Comparison of ENCODE assay signal across 24 mouse cellular contexts in the genomic region with DNA sequence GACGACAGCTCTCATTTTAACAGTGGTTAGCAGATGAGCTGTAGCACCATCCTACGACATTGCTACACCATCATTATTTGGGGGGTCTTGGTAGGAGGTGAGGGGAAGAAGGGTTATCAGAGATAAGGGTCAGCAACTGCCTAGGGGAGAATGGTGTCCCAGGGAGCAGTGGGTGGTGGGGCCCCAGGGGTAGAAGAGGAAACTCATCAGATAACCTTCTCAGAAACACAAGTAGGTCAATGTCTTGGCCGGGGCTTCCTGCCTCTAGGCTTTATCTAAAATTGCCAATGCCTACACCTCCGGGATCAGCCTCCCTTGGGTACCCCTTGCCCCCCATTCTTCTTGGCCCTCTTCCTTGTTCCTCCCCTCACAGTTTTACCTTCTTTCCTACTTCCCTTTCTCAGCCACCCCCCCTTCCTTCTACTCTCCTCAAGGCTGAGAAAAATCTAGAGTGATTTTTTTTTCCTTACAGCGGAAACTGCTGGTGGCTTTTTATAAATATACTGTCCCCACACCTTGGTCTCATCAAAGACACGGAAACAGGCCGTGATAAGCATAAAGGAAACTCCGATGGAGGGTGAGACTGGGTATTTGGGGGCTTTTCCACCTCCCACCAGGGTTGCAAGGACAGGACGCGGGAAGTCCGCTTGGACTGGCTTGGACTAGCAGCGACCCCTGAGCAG. TPM values are rescaled to one million over a fixed set of nuclear protein-coding genes. Genes with fewer than 3 reads are reported as not detected.
DNase-seq lines count a peak whose midpoint lies in the region; TF ChIP-seq lines count a peak whose summit lies in the region.
"Had no signal": no experiment of that assay in that cellular context is flagged by ENCODE, and none has a peak within 500 bp of the region (broad histone marks: within the 10 kb centered on the region; RNA-seq: fewer than 3 reads in every experiment).

No protein-coding gene starts in this region.

- H3K79me2 ChIP-seq in MEL (ENCODE audit: control insufficient read depth, insufficient read depth, low read length, poor library complexity): no peaks in the 10 kb centered on the region

- peak overlapping the region; percentile 21 for H3K9ac ChIP-seq in MEL (ENCODE audit: control insufficient read depth, low read depth, low read length, poor library complexity, severe bottlenecking)
- H3K9ac ChIP-seq: forebrain, embryonic 15.5 days; hindbrain, embryonic 12.5 days; intestine, embryonic 15.5 days; midbrain, embryonic 12.5 days; stomach, embryonic 15.5 days had no signal

- TF ChIP-seq POLR2A in MEL (IDR thresholded peaks at IDR 0.05; ENCODE audit: control insufficient read depth in 1 of 2, insufficient read depth in 1 of 2, low read depth in 1 of 2, low read length in 2 of 2, poor library complexity in 1 of 2): no peak

- no peaks in the 10 kb centered on the region for H3K27me3 ChIP-seq in MEL (ENCODE audit: control insufficient read depth in 1 of 2, insufficient read depth in 2 of 2, low read length in 2 of 2)
- no peaks in the 10 kb centered on the region for H3K27me3 ChIP-seq in megakaryocyte, embryonic 14.5 days (replicated peaks)
- H3K27me3 ChIP-seq: forebrain, embryonic 15.5 days; hindbrain, embryonic 12.5 days; intestine, embryonic 15.5 days; midbrain, embryonic 12.5 days; stomach, embryonic 15.5 days had no signal

- peaks cover 0 to 17% of the 10 kb centered on the region in 2 experiments; a peak in 2 of 4 replicates for H3K36me3 ChIP-seq in MEL (ENCODE audit: control insufficient read depth in 1 of 2, insufficient read depth in 2 of 2, low read length in 2 of 2)
- H3K36me3 ChIP-seq in megakaryocyte, embryonic 14.5 days (replicated peaks; ENCODE audit: low read length): peaks cover 71% of the 10 kb centered on the region
- H3K36me3 ChIP-seq: forebrain, embryonic 15.5 days; hindbrain, embryonic 12.5 days; intestine, embryonic 15.5 days; midbrain, embryonic 12.5 days; stomach, embryonic 15.5 days had no signal

- TF ChIP-seq RAD21 in MEL (IDR thresholded peaks at IDR 0.05; ENCODE audit: low read depth, low read length): no peak

- DNase-seq in CD4-positive, CD25-positive, alpha-beta regulatory T cell, adult 2 months (ENCODE audit: low read depth, low spot score): peak; percentile 43
- peak; percentile 64 for DNase-seq in MEL (ENCODE audit: low read depth, low spot score)
- DNase-seq in liver: peak; percentile 27
- DNase-seq in kidney, postnatal 4 days: no peak
- DNase-seq in layer of hippocampus, postnatal 10 days (ENCODE audit: low spot score in 2 of 2): no peak
- DNase-seq in lung, postnatal 4 days: no peak
- no peak for DNase-seq in kidney, postnatal 10 days
- DNase-seq: cerebellum, postnatal 10 days; heart, adult 18-20 months; lung, postnatal 10 days; retina, postnatal 1 day had no signal

- peak; percentile 77 to 80 for TF ChIP-seq EP300 in MEL (IDR thresholded peaks at IDR 0.05; ENCODE audit: low read depth in 1 of 2, low read length in 2 of 2)

- H3K27ac ChIP-seq in MEL (ENCODE audit: control insufficient read depth, low read depth, low read length): peak overlapping the region; percentile 41
- H3K27ac ChIP-seq: forebrain, embryonic 15.5 days; hindbrain, embryonic 12.5 days; intestine, embryonic 15.5 days; midbrain, embryonic 12.5 days; stomach, embryonic 15.5 days had no signal

- H3K4me1 ChIP-seq in MEL (ENCODE audit: control insufficient read depth in 1 of 2, insufficient read depth in 2 of 2, low read length in 2 of 2): peaks cover 3 to 25% of the 10 kb centered on the region in 2 experiments
- H3K4me1 ChIP-seq in megakaryocyte, embryonic 14.5 days: peaks cover 85% of the 10 kb centered on the region
- H3K4me1 ChIP-seq: forebrain, embryonic 15.5 days; hindbrain, embryonic 12.5 days; intestine, embryonic 15.5 days; midbrain, embryonic 12.5 days; stomach, embryonic 15.5 days had no signal

- H3K9me3 ChIP-seq in MEL (replicated peaks; ENCODE audit: insufficient read depth, low read length): no peaks in the 10 kb centered on the region
- peaks cover 19% of the 10 kb centered on the region for H3K9me3 ChIP-seq in megakaryocyte, embryonic 14.5 days
- H3K9me3 ChIP-seq: forebrain, embryonic 15.5 days; hindbrain, embryonic 12.5 days; intestine, embryonic 15.5 days; midbrain, embryonic 12.5 days; stomach, embryonic 15.5 days had no signal

- no peak overlapping the region for H3K4me3 ChIP-seq in MEL (ENCODE audit: control insufficient read depth in 1 of 2, insufficient read depth in 1 of 2, low read depth in 2 of 2, low read length in 2 of 2)
- H3K4me3 ChIP-seq in megakaryocyte, embryonic 14.5 days (replicated peaks): peak overlapping the region; percentile 82
- H3K4me3 ChIP-seq: forebrain, embryonic 15.5 days; hindbrain, embryonic 12.5 days; intestine, embryonic 15.5 days; midbrain, embryonic 12.5 days; stomach, embryonic 15.5 days had no signal

- TF ChIP-seq CTCF in MEL (IDR thresholded peaks at IDR 0.05 in 2 of 3, conservative IDR thresholded peaks at IDR 0.05 in 1 of 3; ENCODE audit: control insufficient read depth in 1 of 3, insufficient read depth in 1 of 3, low read depth in 2 of 3, low read length in 3 of 3, poor library complexity in 1 of 3, severe bottlenecking in 1 of 3): no peak

TF ChIP-seq in MEL, 35 proteins besides CTCF, POLR2A, EP300 and RAD21:
- peak; percentile 78 for TF ChIP-seq GATA1 (IDR thresholded peaks at IDR 0.05; ENCODE audit: low read depth, low read length)
- peak; percentile 42; the same call in 1 of the 2 replicates for TF ChIP-seq TCF12 (IDR thresholded peaks at IDR 0.05; ENCODE audit: low read depth, low read length)
- no peak for TF ChIP-seq E2F4 (IDR thresholded peaks at IDR 0.05; ENCODE audit: borderline replicate concordance, low read depth, low read length)
- TF ChIP-seq BHLHE40 (IDR thresholded peaks at IDR 0.05; ENCODE audit: borderline replicate concordance, low read depth, low read length): no peak
- TF ChIP-seq GABPA (IDR thresholded peaks at IDR 0.05; ENCODE audit: low read depth, low read length): no peak
- TF ChIP-seq MYC (IDR thresholded peaks at IDR 0.05; ENCODE audit: low read depth, low read length): 0 out of 2 replicates have a peak, but pooled peaks have one; percentile 30
- 0 out of 2 replicates have a peak, but pooled peaks have one; percentile 15 for TF ChIP-seq MAZ (IDR thresholded peaks at IDR 0.05; ENCODE audit: low read depth, low read length)
- 0 out of 2 replicates have a peak, but pooled peaks have one; percentile 46 for TF ChIP-seq ETS1 (IDR thresholded peaks at IDR 0.05; ENCODE audit: low read depth, low read length)
- TF ChIP-seq ZNF384 (IDR thresholded peaks at IDR 0.05; ENCODE audit: low read depth, low read length): peak; percentile 71
- TF ChIP-seq TBP (IDR thresholded peaks at IDR 0.05; ENCODE audit: low read depth, low read length): 0 out of 2 replicates have a peak, but pooled peaks have one; percentile 6

RNA-seq across cellular contexts. Expression of a gene that starts 5.3 kb away (rescaled TPM):
- not detected in 2 replicates for total RNA-seq in MEL (2012; rRNA removed)
- not detected for polyA plus RNA-seq in MEL (2012; ENCODE audit: insufficient read depth in 1 of 2, insufficient read length in 2 of 2, low read depth in 1 of 2, low replicate concordance in 2 of 2, missing spikeins in 1 of 2)
- polyA plus RNA-seq in megakaryocyte, embryonic 14.5 days (2012; ENCODE audit: insufficient read depth, low replicate concordance): 49.5 and 144 TPM in 2 replicates
- not detected for total RNA-seq in layer of hippocampus, postnatal 10 days (2021)
- total RNA-seq: gastrocnemius, adult 18-20 months; layer of hippocampus, adult 18-20 months; left cerebral cortex, postnatal 36 days had no signal
- polyA plus RNA-seq: forebrain, embryonic 15.5 days; hindbrain, embryonic 12.5 days; kidney, embryonic 14.5 days; Patski had no signal

RNA-seq across cellular contexts. Expression of a gene that starts 39.1 kb away (rescaled TPM):
- total RNA-seq in MEL (2012; rRNA removed): not detected in 2 replicates
- polyA plus RNA-seq in MEL (2012; ENCODE audit: insufficient read depth in 1 of 2, insufficient read length in 2 of 2, low read depth in 1 of 2, low replicate concordance in 2 of 2, missing spikeins in 1 of 2): not detected
- polyA plus RNA-seq in megakaryocyte, embryonic 14.5 days (2012; ENCODE audit: insufficient read depth, low replicate concordance): not detected in 2 replicates
- under 1 TPM in 1 of 2 experiments, not detected in 1; 0.42 TPM for total RNA-seq in layer of hippocampus, postnatal 10 days (2021)
- total RNA-seq: gastrocnemius, adult 18-20 months; heart, adult 18-20 months; liver, adult 2 months; neutrophil, adult 5-6 weeks had no signal
- polyA plus RNA-seq: hindbrain, embryonic 12.5 days; kidney, embryonic 14.5 days; liver, adult 2 months; Patski had no signal

RNA-seq across cellular contexts. Expression of a gene that starts 39.3 kb away (rescaled TPM):
- total RNA-seq in MEL (2012; rRNA removed): 0.35 and 0.59 TPM in 2 replicates
- 1 to 10 TPM in 1 of 2 experiments, not detected in 1; 3.2 TPM for polyA plus RNA-seq in MEL (2012; ENCODE audit: insufficient read depth in 1 of 2, insufficient read length in 2 of 2, low read depth in 1 of 2, low replicate concordance in 2 of 2, missing spikeins in 1 of 2)
- 0.52 and 16.6 TPM in 2 replicates for polyA plus RNA-seq in megakaryocyte, embryonic 14.5 days (2012; ENCODE audit: insufficient read depth, low replicate concordance)
- 1 to 10 TPM; 2.7 to 2.8 TPM for total RNA-seq in layer of hippocampus, postnatal 10 days (2021)

RNA-seq across cellular contexts. Expression of a gene that starts 59.6 kb away (rescaled TPM):
- 21.8 and 22.1 TPM in 2 replicates for total RNA-seq in MEL (2012; rRNA removed)
- polyA plus RNA-seq in MEL (2012; ENCODE audit: insufficient read depth in 1 of 2, insufficient read length in 2 of 2, low read depth in 1 of 2, low replicate concordance in 2 of 2, missing spikeins in 1 of 2): 10 to 100 TPM in 1 of 2 experiments, not detected in 1; 35.9 TPM
- polyA plus RNA-seq in megakaryocyte, embryonic 14.5 days (2012; ENCODE audit: insufficient read depth, low replicate concordance): 30.6 and 33.1 TPM in 2 replicates
- total RNA-seq in layer of hippocampus, postnatal 10 days (2021): 10 to 100 TPM; 15.0 to 16.3 TPM

Comparison
In these comparisons a context has a peak if more than half of its experiments do, and no peak if none do; other contexts are left out.
1. DNase-seq: peak in CD4-positive, CD25-positive, alpha-beta regulatory T cell, adult 2 months (single experiment), MEL (single experiment) and liver (single experiment); none in kidney, postnatal 4 days (0 of 2), layer of hippocampus, postnatal 10 days (0 of 2), lung, postnatal 4 days (0 of 2) and kidney, postnatal 10 days (single experiment).